Mouse (Mus musculus): ENCODE results near the gene Krtap4-6. TPM values are rescaled to one million over a fixed set of nuclear protein-coding genes. Genes with fewer than 3 reads are reported as not detected.
"Not testable (repeated sequence)": the region's sequence is repeated elsewhere in the genome, so short reads cannot be mapped to it uniquely, and the experiment has no call there.

The Krtap4-6 gene
- not detected for total RNA-seq (2021)

DNA sequence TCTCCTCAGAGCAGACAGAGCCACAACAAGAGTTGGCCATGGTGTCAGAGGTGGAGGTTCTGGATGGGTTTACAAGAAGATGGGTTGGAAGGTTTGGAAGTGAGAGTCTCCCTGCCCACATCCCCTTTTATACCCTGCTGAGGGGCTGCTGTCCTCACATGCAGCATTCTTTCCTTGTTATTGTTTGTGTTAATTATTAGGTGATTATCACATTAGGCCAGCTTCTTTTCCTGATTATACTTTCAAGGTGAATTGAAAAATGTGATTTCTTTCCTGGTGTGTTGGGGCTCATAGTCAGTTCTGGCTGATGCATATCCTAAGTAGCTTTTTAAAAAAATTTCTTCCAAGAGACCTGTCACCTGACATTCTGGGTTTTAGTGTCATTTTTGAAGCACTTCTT, at the start of gene Krtap4-6:
Gene Krtap4-6 (minus strand): TSS at position 101 of the 400 bp plus-strand sequence.
- no peak for DNase-seq

DNA sequence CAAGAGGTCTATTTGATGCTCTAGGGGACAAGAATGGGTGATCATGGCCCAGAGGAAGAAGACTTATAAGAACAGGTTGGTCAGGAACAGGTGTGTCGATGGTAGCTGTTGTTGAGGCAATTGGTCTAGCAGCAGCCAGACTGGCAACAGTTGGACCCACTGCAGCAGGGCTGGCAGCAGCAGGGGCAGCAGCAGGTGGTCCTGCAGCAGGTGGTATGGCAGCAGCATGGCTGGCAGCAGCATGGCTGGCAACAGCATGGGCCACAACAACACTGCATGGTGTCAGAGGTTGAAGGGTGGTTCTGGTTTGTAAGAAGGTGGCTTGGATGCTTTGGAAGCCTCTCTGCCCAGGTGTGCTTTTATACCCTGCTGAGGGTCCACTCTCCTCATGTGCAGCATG, 24.7 kb upstream of the Krtap4-6 start, which contains the start of gene Gm14190:
Gene Gm14190 (minus strand): TSS at position 278 of the 400 bp plus-strand sequence.
- DNase-seq = no peak

DNA sequence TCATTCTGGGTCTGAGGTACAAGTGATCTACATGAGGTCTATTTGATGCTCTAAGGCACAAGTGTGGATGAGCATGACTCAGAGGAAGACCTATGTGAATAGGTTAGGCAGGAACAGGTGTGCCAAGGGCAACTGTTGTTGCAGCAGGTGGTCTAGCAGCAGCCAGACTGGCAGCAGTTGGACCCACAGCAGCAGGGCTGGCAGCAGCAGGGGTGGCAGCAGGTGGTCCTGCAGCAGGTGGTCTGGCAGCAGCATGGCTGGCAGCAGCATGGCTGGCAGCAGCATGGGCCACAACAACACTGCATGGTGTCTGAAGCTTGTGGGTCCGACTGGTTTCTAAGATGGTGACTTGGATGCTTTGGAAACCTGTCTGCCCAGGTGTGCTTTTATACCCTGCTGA, 19.5 kb upstream of the Krtap4-6 start:
- DNase-seq = not testable (repeated sequence)

DNA sequence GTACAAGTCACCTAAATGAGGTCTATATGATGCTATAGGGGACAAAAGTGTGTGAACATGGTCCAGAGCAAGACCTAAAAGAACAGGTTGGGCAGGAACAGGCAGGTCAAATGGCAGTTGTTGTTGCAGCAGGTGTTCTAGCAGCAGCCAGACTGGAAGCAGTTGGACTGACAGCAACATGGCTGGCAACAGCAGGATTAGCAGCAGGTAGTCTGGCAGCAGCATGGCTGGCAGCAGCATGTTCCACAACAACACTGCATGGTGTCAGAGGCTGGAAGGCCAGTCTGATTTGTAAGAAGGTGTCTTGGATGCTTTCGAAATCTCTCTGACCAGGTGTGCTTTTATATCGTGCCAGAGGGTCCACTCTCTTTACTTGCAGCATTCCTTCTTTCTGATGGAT, 17.7 kb upstream of the Krtap4-6 start:
- no peak for DNase-seq

DNA sequence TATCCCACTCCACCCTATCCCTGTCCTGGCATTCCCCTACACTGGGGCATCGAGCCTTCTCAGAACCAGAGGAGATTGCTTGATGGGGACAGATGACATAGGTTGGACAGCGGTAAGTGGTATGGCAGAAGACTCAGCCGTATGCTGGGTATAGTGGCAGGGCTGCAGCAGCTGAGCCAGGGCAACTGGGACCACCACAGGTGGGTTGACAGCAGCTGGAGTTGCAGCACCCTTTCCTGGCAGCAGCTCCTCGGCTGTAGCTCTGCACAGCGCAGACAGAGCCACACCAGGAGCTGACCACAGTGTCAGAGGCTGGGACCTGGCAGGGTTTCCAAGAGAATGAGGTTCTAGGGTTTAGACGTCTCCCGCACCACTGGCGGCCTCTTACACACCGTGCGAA, 3.0 kb downstream of the Krtap4-6 start:
- no peak for DNase-seq

DNA sequence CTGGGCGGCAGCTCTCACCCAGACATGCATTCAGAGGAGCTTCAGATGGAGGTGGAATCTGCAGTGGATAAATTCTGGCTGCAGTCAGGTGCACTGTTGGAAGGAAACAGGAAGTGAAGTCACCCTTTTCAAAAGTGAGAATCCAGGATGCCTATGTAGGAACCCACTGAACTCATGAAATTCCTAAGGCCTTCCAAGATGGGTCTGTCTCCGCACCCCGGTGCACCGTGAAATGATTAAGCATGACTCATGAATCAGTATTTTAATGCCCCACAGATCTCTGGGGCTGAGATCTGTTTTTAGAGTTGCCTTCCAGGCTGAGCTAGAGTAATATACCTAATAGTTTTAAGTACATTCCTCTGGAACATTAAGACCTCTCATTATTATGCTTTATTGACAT, 6.5 kb downstream of the Krtap4-6 start:
- DNase-seq = no peak

DNA sequence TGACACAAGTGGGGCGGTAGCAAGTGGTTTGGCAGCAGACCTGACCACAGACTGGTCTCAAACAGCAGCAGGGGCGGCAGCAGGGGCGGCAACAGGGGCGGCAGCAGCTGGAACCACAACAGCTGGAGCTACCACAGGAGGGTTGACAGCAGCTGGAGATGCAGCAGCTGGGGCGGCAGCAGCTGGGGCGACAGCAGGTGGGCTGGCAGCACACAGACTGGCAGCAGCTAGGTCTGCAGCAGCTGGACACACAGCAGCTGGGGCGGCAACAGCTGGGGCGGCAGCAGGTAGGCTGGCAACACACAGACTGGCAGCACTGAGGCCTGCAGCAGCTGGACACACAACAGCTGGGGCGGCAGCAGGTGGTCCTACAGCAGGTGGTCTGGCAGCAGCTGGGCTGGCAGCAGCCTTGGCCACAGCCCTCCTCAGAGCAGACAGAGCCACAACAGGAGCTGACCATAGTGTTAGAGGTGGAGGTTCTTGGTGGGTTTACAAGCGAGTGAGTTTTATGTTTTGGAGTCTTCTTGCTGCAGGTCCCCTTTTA, 7.2 kb downstream of the Krtap4-6 start, which contains the start of gene Gm11563:
Gene Gm11563 (minus strand): TSS at position 494 of the 544 bp plus-strand sequence.
- DNase-seq = not testable (repeated sequence)

DNA sequence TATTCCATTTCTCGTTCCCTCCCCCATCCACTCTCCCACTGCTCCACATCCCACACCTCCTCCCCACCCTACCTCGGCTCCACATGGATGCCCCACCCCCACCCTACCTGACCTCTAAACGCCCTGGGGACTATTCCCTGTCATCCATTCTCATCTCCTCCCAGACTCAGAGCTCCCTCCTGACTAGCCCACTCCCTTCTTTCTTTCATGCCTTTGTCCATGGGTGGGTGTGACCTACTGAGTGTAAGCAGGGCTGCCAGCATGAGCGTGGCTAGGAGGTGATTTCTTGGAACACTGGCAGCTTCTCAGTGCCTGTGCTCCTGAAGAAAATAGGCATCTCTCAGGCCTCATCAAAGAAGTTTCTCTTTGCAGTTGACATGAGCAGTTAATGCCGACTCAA, 8.7 kb downstream of the Krtap4-6 start:
- DNase-seq = no peak

DNA sequence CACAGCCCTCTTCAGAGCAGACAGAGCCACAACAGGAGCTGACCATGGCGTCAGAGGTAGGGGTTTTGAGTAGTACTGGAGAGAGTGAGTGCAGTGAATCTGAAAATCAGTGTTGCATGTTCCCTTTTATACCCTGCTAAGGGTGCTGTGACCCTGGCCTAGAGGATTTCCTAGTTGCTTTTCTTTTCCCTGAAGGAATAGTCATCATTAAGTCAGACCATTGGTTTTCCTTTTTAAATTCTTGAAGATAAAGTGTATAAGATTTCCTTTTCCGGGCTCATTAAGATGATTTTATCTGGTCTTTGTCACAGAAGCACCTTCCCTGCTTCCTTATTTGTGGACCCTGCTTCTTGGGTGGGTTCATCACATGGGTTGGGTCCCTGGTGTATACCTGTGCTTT, 15.6 kb downstream of the Krtap4-6 start, which contains the start of gene Gm11555:
Gene Gm11555 (minus strand): TSS at position 101 of the 400 bp plus-strand sequence.
- DNase-seq = no peak

DNA sequence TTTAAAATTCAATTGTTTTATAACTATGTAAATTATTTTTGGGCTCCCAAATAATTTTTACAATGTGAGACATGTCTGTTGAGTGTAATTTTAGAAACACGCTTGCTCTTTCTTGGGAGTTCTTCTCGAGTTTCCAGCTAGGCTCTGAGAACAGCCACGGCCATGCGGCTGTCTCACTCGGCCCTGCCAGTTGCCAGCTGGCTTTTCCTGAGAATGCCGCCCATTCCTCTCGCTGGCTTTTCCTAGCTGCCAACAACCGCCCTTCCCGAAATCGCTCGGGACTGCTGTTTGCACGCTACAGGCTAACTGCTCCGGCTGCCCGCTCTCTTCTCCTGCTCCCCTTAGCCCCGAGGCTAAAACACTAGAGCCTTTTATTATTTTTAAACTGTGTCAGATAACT, 19.3 kb downstream of the Krtap4-6 start:
- DNase-seq = no peak

DNA sequence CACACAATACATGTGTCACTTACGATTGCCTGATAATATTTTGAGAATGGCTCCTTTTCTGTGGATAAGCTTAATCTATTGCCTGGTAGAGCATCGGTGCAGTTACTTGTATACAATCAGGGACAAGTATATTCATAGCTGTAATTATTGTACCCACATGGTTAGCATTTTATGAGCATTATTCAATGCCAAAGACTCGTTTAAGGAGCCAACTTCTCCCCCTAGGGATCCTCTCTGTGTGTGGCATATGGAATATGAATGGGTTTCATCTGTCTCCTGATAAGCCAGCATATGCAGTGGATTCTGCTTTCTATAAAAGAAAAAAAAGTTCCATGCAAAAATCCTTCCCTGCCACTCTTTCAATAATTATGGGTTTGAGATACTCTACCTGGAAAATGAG, 21.4 kb downstream of the Krtap4-6 start:
- DNase-seq = no peak

DNA sequence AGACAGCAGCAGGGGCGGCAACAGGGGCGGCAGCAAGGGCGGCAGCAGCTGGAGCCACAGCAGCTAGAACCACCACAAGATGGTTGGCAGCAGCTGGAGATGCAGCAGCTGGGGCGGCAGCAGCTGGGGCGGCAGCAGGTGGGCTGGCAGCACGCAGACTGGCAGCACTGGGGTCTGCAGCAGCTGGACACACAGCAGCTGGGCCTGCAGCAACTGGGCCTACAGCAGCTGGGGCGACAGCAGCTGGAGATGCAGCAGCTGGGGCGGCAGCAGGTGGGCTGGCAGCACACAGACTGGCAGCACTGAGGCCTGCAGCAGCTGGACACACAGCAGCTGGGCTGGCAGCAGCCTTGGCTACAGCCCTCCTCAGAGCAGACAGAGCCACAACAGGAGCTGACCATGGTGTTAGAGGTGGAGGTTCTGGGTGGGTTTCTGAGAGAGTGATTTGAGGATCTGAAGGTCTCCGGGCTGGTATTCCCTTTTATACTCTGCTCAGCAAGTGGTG, 22.1 kb downstream of the Krtap4-6 start, which contains the start of gene Krtap4-7:
Gene Krtap4-7 (minus strand): TSS at position 455 of the 505 bp plus-strand sequence.
- DNase-seq = not testable (repeated sequence)

DNA sequence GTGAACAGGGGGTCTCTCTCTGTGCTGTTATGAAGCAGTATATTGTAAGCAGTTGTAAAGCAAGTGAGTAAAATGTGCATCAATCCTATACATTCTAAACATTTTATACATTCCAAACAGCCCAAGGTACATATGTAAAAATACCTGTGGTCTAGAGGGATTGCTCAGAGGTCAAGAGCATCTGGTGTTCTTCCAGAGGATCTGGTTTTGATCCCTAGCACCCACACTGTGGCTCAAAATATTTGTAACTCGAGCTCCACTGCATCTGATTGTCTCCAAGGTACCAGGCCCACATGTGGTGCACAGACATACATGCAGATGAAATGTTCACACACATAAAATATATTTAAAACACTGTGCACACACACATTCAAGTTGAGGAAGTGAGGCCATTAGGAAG, 24.8 kb downstream of the Krtap4-6 start:
- DNase-seq = no peak

DNA sequence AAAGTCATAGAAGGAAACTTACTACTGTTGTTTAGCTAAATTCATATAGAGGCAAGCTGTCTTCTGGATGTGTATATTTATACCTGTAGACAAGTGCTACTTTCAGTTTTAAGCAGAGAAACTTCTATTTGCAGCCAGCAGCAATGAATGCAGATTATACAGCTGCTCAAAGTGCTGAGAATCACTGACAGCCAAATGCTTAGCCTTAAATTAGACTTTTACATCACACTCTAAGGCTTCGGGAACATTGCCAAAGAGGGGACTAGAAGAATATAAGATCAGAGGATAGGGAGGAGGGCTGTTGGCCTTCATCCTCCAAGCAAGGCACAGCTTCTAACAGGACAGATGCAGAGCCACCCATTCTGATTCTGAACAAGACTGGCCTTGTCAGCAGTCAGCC, 28.7 kb downstream of the Krtap4-6 start:
- no peak for DNase-seq

DNA sequence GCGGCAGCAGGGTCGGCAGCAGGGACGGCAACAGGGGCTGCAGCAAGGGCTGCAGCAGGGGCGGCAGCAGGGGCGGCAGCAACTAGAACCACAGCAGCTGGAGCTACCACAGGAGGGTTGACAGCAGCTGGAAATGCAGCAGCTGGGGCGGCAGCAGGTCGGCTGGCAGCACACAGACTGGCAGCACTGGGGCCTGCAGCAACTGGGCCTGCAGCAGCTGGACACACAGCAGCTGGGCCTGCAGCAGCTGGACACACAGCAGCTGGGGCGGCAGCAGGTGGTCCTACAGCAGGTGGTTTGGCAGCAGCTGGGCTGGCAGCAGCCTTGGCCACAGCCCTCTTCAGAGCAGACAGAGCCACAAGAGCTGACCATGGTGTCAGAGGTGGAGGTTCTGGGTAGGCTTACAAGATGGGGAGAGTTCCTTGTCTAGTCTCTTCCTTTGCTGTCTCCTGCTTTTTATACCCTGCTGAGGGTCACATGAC, 31.1 kb downstream of the Krtap4-6 start, which contains the start of gene Krtap4-2:
Gene Krtap4-2 (minus strand): TSS at position 432 of the 482 bp plus-strand sequence.
- no peak for DNase-seq

DNA sequence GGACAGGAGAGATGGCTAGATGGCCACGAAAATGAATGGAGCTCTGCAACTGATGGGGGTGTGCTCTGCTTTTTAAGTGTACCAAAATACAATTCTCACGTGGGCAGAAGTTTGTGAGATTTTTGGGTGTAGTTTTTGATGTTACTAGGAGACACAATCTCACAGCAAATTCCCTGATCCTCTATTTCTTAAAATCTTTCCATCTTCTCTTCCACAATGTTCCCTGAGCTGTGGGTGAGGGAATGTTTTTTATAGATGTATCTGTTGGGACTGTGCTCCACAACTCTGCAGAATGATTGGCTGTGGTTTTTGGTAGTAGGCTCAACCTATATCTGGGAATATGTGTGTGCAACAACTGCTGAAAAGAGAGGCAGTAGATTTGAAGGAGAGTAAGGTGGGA, 32.5 kb downstream of the Krtap4-6 start:
- DNase-seq = no peak

DNA sequence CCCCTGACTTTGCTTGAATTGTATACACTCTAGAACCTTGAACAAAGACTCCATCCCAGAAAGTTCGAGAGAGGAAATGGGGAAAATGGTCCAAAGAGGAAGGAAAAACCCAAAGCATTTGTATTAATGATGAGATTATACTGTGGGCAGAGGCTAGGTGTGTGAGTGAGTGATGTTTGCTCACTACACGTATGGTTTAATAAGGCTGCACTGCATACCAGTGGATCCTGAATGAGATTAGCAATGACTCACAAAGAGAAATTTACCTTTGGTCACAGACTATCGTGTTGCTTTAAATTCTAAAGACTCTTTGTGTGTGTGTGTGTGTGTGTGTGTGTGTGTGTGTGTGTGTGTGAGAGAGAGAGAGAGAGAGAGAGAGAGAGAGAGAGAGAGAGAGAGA, 34.9 kb downstream of the Krtap4-6 start:
- DNase-seq = no peak

DNA sequence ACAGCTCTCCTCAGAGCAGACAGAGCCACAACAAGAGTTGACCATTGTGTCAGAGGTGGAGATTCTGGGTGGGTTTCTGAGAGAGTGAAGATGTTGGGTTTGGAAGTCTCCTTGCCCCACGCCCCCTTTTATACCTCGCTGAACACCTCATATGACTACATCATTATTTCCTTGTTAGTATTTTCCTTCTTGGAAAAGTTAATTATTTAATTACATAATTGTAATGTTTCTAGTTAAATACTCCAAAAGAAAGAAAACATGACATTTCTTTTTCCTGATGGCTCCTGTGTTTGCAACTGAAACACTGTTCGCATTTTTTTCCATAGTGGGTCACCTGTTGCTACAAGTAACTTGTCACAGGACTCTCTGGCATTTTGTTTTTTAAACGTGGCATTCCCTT, 37.6 kb downstream of the Krtap4-6 start, which contains the start of gene Krtap4-1:
Gene Krtap4-1 (minus strand): TSS at position 101 of the 400 bp plus-strand sequence.
- DNase-seq = no peak

DNA sequence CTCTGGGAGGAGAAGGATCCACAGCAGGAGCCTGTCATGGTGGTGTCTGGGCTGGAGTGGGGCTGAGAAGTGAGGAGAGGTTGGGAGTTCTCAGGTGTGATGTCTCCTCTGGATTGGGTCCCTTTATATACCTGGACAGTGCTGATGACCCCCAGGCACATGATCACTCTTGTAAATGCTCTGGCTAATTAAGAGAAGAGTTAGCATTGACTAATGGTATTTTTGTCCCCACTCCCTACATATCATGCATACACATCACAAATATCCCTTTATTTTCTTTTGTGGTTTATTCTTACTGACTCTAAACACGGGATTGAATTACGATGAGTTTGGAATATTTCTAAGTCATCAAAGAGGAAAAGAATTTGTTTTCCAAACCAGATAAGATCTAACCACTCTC, 45.4 kb downstream of the Krtap4-6 start, which contains the start of gene Gm11562:
Gene Gm11562 (minus strand): TSS at position 101 of the 400 bp plus-strand sequence.
- no peak for DNase-seq

Other genes with a start within 250 kb of the Krtap4-6 start
- under 1 TPM; 0.61 to 0.97 TPM for gene Krt12, start 243.7 kb downstream of the Krtap4-6 start, total RNA-seq (2021)
- not detected for gene Krt20, start 227.8 kb downstream of the Krtap4-6 start, total RNA-seq (2021)
- not detected for gene Krt23, start 172.8 kb downstream of the Krtap4-6 start, total RNA-seq (2021)
- gene Krt39, start 144.6 kb downstream of the Krtap4-6 start, total RNA-seq (2021) = not detected
- gene Krt40, start 122.8 kb downstream of the Krtap4-6 start, total RNA-seq (2021) = not detected
- not detected for gene Krtap3-3, start 115.1 kb downstream of the Krtap4-6 start, total RNA-seq (2021)
- gene Krtap3-2, start 109.1 kb downstream of the Krtap4-6 start, total RNA-seq (2021) = not detected
- gene Gm11939, start 106.5 kb downstream of the Krtap4-6 start, total RNA-seq (2021) = not detected
- gene Krtap3-1, start 99.3 kb downstream of the Krtap4-6 start, total RNA-seq (2021) = not detected
- gene Krtap1-5, start 84.9 kb downstream of the Krtap4-6 start, total RNA-seq (2021) = not detected
- not detected for gene Krtap1-4, start 82.3 kb downstream of the Krtap4-6 start, total RNA-seq (2021)
- not detected for gene Krtap1-3, start 74.6 kb downstream of the Krtap4-6 start, total RNA-seq (2021)
- gene Krtap9-3, start 67.9 kb downstream of the Krtap4-6 start, total RNA-seq (2021) = not detected
- not detected for gene Gm11938, start 62.7 kb downstream of the Krtap4-6 start, total RNA-seq (2021)
- gene Gm11937, start 55.8 kb downstream of the Krtap4-6 start, total RNA-seq (2021) = not detected
- gene Krtap2-4, start 51.1 kb downstream of the Krtap4-6 start, total RNA-seq (2021) = not detected
- not detected for gene Gm11562, start 45.5 kb downstream of the Krtap4-6 start, total RNA-seq (2021)
- not detected for gene Krtap4-1, start 37.7 kb downstream of the Krtap4-6 start, total RNA-seq (2021)
- not detected for gene Krtap4-2, start 30.9 kb downstream of the Krtap4-6 start, total RNA-seq (2021)
- gene Krtap4-7, start 21.9 kb downstream of the Krtap4-6 start, total RNA-seq (2021) = not detected
- not detected for gene Gm11555, start 15.7 kb downstream of the Krtap4-6 start, total RNA-seq (2021)
- gene Gm11563, start 7.0 kb downstream of the Krtap4-6 start, total RNA-seq (2021) = not detected
- not detected for gene Gm14190, start 24.8 kb upstream of the Krtap4-6 start, total RNA-seq (2021)
- not detected for gene Gm14180, start 68.3 kb upstream of the Krtap4-6 start, total RNA-seq (2021)
- not detected for gene Gm11595, start 107.0 kb upstream of the Krtap4-6 start, total RNA-seq (2021)
- gene Krtap4-8, start 114.7 kb upstream of the Krtap4-6 start, total RNA-seq (2021) = not detected
- not detected for gene Krtap4-9, start 119.2 kb upstream of the Krtap4-6 start, total RNA-seq (2021)
- not detected for gene Gm11596, start 127.5 kb upstream of the Krtap4-6 start, total RNA-seq (2021)
- not detected for gene Gm11569, start 133.0 kb upstream of the Krtap4-6 start, total RNA-seq (2021)
- gene Gm11554, start 138.5 kb upstream of the Krtap4-6 start, total RNA-seq (2021) = not detected
- gene Krtap4-13, start 143.9 kb upstream of the Krtap4-6 start, total RNA-seq (2021) = not detected
- gene Gm11564, start 149.7 kb upstream of the Krtap4-6 start, total RNA-seq (2021) = not detected
- gene 2300003K06Rik, start 172.1 kb upstream of the Krtap4-6 start, total RNA-seq (2021) = not detected
- gene Krtap4-16, start 185.6 kb upstream of the Krtap4-6 start, total RNA-seq (2021) = not detected
- not detected for gene Gm11568, start 192.0 kb upstream of the Krtap4-6 start, total RNA-seq (2021)
- not detected for gene Gm11559, start 198.5 kb upstream of the Krtap4-6 start, total RNA-seq (2021)
- gene Krtap9-1, start 207.4 kb upstream of the Krtap4-6 start, total RNA-seq (2021) = not detected
- not detected for gene Gm11567, start 213.2 kb upstream of the Krtap4-6 start, total RNA-seq (2021)
- gene Krtap31-1, start 242.0 kb upstream of the Krtap4-6 start, total RNA-seq (2021) = not detected
- gene Gm11565, start 248.8 kb upstream of the Krtap4-6 start, total RNA-seq (2021) = not detected